Mouse (Mus musculus): ENCODE measurements around the gene Zar1.
"Not testable (repeated sequence)": the region's sequence is repeated elsewhere in the genome, so short reads cannot be mapped to it uniquely, and the experiment has no call there.

DNA sequence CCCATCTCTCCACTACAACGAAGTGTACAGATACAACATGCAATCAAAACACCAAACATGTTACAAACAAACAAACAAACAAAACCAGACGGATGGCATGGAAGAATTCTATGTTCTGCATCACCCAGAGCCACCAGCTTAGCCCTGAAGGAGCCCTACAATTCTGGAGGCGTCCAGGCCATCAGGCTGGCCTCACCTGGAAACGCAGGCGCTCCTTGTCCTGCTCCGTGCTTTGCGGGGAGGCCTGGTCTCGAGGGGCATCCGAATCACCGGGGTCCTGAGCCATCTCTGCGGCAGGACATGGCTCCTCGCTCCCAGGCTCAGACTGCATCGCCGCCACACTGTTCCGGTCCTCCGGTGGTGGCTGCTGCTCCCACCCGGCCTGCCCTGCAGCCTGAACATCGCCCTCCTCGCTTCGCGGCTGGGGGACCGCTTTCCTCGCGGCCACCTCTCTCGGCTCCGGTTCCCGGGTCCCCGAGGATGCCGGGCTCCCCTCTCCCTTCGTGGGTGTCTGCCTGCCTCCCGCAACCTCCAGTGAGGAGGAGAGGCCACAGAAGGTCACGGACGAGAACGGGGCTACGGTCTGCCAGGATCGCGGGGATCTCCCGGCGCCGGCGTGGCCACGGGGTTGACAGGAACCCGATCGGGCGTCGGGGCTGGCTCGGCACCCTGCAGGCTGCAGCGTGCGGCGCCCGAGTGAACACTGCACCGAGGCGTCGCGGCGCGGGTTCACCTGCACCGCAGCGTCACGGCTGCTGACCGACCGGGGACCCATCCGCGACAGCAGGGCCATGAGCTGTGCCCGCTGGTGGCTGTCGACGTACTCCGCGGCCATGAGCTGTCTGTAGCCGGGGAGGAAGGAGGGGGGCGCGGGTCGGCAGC, 725 bp downstream of the Zar1 start:
- TF ChIP-seq CTCF (IDR thresholded peaks at IDR 0.05; ENCODE audit: extremely low read depth, insufficient read length, insufficient replicate concordance, low read depth, low read length); POLR2A (IDR thresholded peaks at IDR 0.05; ENCODE audit: low read depth, low read length): not testable (repeated sequence)

Measured in small intestine, adult 2 months (tissue).